Mouse (Mus musculus) monocyte, adult 5-6 weeks (primary cell): Measurements from ENCODE around the gene Atp5d. TPM values are rescaled to one million over a fixed set of nuclear protein-coding genes. Genes with fewer than 3 reads are reported as not detected.
"Not testable (repeated sequence)": the region's sequence is repeated elsewhere in the genome, so short reads cannot be mapped to it uniquely, and the experiment has no call there.

ENCODE experiments used
- ATAC-seq: fragments of 153-309, 156-312 bp; replicated peaks from 2 replicates; pipeline ENCODE4 v1.8.0; 2017; ENCODE audit warnings: mild to moderate bottlenecking; ENCODE audit not compliant: low TSS enrichment, insufficient number of reproducible peaks, severe bottlenecking, poor library complexity, low FRiP score
- total RNA-seq: library from RNA; stranded (forward); fragments of 200-1000, 200-491, 200-594 nt; gene quantifications from 3 replicates; pipeline ENCODE4 v1.2.3, GENCODE M21; 2017

Atp5d gene
- total RNA-seq, 1 experiment from 2014 or later = 29.5 TPM

DNA sequence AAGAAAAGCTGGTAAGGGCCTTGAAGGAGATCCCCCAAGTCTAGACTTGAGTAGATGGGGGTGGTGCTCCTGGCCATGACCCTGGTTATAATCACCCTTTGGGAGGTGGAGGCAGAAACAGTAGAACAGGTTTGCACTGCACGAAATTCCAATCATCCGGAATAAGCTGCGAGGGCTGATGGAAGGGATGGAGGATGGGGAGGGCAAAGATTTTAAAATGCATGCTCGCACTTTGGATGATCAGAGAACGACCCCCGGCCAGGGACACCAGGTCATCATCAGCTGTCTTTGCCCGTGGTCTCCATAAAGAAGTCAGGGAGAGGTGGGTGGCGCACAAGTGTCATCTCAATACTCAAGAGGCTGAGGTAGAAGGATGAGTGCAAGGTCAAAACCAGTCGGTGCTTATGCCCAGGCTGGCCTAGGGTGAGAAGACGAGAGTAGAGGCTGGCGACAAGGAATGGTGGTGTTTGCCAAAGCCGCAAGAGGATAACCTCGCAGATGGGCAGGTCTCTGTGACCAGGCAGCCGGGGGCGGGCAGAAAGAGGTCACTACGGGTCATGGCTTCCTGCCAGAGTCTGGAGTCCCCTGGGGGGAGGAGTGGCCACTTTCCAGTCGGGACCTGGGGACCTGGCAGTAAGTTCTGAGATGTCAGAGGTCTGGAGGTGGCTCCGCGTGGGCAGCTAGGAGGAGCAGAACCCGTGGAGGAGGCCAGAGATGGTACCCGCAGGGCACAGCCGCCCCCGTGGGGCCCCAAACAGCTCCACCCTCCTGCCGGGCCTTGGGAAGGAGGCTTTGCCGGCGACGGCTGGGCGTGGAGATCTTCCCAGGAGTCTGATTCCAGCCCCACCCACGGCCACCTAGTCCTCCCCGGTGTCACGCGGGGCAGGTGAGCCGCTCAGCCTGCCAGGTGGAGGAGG, 22.3 kb downstream of the Atp5d start:
- 0 out of 2 replicates have a peak, but pooled peaks have one; percentile 6 for ATAC-seq

DNA sequence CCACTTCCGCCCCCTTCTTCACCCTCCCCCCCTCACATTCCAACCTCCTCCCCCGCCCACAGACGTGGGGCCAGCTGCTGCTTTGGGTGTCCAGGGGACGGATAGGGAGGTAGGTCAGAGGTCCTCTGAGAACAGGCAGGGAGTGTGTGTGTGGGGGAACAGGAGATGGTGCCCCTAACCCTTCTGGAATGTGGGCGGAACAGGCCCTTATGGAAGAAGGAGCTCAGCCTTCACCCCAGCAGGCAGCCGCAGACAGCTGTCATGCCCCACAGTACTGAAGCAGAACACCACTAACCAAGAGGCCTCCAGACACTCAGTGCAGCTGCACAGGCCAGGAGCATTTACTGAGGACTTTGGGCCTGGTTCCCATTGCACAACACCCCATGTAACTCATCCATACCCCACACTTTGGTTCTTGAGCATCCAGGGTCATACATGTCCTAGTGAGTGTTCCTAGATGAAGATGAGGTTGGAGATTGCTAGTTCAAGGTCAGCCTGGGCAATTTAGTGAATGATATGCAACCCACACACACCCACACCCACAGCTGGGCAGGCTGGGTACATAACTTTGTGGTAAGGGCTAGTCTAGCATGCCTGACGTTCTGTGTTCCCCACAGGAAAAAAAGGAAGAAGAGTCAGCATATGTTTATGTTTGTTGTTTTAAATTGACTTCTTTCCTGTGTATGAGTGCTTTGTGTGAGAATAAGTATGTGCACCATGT, 23.2 kb downstream of the Atp5d start:
- ATAC-seq = no peak

DNA sequence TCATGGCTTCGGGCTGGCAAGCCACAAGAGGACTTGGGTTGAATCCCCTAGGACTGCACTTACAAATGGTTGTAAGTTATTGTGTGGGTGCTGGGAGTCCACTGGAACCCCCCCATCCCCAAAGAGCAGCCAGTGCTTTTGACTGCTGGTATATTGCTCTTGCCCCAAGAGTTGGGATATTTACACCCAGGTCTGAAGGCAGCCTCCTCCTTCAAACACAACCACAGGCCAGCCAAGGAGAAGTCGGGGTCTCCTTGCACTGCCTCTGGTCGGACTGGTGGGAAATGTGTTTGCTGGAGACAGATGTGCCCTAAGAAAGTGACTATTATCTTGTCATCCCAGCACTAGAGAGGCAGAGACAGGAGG, 23.8 kb downstream of the Atp5d start:
- ATAC-seq = no peak

DNA sequence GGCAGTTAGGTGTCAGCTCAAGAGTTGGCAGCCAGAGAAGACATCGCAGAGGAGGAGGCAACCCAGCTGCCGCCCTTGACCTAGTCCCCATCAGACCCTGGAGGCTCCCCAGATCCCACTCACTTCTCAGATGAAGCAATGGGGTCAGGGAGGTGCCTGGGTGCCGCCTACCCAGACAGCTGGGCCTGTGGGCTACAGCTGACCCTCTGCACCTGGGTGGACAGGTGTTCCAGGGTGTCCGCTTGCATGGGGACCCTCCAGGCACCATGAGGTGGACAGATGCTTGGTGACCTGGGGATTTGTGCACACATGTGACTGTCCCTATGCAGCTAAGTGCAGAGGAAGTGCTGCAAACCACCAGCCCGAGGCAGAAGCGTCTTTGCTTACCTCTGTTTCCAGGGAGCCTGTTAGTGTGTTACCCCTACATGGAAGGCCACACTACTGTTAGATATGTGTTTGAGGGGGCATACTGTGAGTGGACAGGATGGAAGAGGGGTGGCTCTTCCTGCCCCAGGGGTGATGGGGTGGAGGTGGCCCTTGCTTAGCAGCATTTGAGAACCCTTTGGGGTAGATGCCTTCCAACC, 24.4 kb downstream of the Atp5d start:
- ATAC-seq = no peak

DNA sequence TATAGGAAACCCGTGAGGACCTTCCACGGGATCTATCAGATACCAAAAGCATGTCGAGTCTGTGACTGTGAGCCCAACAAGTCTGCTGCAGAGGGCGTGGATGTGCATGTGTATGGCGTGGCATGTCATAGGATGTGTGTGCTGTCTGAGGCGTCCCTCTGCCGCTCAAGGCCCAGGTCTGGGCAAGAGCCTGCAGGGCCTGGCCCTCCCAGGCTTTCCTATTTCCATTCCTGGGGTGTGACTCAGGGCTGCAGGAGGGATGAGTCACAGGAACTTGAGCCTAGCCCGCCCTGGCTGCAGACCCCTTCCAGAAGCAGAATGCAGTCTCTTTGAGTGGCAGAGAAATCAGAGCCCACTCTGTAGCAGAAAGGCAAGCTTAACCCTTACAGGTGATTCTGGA, 25.3 kb downstream of the Atp5d start:
- ATAC-seq = no peak

DNA sequence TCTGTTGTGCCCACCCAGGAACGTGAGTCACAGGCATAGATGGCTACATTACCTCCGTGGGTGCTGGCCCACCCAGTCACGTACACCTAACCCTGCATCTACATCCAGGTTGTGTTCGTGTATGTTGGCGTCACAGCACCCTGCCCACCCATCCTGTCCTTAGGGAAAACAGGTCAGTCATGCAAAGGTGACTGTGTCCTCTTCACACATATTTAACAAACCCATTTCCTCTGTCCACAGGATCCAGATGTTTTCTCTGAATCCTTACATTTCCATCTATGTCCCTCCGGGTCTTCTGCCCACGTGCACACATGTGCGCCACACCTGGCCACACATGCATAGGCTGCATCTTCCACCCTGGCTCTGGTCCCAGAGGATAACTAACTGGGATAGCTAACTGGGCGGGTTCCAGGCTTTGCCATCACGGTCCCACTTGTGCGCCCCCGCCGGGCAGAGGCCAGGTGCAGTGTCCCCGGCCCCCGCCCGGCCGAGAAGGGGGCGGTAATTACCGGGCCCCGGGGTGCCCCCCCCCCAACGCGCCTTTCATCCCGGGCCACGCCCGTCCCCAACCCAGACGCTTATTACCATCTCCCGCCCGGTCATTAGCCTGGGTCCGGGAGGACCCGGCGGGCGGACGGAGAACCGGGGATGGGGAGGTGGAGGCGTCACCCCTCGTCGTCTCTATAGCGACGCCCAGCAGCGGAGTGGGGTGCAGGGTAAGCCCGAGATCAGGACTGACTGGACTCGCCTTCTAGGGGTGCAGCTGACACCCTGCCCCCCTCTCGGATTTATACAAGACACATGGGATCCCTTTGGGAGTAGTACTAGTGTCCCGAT, 25.9 kb downstream of the Atp5d start:
- ATAC-seq = no peak

DNA sequence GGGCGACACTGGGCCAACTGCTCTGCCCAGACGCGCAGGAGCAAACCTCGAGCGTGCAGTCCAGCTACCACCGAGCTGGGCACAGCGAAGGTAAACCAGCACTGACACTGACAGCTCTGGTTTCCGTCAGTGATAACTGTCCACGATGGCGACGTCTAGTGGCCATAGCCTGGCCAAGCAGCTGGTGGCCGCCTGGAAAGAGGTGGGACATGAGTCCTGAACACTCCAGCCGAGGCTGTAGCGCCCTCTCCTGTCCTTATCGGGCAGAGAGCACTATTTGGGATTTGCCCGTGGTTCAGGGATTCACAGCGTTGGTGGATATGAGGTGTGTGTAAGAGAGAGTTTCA, 26.5 kb downstream of the Atp5d start:
- ATAC-seq = peak; percentile 54

DNA sequence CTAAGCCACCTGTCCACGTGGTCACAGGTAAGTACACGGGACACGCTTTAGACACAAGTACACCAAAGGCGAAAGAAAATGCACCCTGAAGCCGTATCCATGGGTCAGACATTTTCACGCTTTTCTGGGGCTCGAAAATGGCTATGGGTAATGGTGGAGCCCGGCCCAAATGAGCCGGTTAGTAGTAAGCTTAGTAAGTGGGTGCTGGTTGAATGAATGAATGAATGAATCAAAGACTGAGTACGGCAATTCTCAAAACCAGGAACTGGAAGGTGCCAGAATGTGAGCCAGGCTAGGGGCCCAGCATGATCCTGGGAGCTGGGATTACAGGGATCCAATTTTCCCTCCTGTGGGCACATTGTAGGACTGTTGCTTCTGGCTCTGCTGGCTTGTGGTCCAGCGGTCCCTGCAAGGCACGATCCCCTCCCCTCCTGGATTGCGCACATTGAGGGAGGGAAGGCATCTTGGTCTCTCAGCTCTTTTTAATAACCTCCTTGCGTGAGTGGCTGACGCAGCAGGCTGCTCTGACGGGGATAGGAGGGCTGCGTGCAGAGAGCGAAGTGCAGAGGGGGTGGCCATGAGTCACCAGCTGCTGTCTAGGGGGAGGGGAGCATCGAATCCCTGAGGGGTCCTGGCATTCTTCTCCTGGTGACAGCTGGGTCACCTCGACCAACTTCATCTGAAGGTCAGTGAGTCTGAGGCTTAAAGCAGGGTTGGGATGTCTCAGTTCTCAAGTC, 27.1 kb downstream of the Atp5d start, which contains the start of gene Cirbp:
Gene Cirbp (plus strand): TSS at position 594 of the 737 bp plus-strand sequence.
- no peak for ATAC-seq

DNA sequence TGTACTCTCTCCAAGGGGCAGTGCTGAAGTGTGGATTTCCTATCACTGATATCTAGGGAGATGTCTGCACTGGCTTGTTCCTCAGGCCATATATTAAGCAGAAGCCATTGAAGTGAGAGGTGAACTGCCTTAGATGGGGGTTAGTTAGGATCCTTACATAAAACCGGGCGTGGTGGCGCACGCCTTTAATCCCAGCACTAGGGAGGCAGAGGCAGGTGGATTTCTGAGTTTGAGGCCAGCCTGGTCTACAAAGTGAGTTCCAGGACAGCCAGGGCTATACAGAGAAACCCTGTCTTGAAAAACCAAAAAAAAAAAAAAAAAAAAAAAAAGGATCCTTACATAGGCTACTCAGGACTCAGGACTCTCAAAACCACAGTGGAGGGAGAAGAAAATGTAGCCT, 27.7 kb downstream of the Atp5d start:
- not testable (repeated sequence) for ATAC-seq

DNA sequence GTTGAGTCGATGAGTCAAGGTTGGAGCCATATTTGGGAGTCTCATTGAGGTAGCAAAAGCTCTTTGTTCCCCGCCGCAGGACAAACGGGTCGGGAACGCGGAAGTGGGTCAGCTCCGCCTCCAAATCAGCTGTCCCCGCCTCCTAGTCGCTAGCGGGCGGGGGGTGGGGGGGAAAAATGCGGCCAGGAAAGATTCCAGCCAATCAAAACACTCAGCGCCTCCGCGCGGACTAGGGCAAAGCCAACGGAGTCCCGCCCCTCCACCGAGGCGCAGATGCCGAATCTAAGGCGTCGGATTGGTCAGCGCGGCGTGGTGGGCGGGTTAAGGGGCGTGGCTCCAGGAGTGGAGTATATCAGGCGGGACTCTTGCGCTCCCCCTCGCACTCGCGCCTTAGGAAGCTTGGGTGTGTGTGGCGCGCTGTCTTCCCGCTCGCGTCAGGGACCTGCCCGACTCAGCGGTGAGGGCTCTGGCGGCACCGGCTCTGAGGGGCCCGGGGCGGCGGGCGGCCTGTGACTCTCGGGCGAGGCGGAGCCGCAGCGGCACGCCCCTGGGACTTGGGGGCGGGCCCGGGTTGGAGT, 29.1 kb downstream of the Atp5d start:
- ATAC-seq = peak; percentile 63

DNA sequence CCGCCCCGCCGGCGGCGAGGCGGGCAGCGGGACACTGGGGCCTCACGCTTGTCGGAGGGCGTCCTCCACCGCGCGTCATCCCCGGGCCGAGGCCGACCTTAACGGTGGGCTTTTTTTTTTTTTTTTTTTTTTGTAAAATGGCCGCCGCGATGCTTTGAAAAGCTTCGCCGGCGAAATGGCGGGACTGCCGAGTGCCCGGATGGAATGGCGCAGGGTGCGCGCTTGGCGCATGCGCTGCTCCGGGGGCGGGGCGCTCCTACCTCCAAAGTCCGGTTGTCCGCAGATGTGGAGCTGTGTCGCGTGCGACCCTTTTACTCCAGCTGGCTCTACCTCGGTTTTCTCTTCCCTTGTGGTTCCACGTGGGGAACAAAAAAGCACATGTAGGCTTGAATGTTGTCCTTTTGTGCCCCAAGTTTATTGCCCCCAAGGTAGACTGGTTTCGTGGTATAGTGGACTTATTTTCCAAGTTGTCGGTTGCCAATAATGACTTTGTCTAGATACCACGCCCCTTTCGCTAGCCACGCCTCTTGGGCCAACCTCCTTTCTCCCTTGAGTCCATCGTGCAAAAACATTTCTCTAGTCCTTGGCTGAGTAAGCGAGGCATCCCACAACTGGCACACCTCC, 29.7 kb downstream of the Atp5d start:
- ATAC-seq = peak; percentile 3; the same call in 1 of the 2 replicates

DNA sequence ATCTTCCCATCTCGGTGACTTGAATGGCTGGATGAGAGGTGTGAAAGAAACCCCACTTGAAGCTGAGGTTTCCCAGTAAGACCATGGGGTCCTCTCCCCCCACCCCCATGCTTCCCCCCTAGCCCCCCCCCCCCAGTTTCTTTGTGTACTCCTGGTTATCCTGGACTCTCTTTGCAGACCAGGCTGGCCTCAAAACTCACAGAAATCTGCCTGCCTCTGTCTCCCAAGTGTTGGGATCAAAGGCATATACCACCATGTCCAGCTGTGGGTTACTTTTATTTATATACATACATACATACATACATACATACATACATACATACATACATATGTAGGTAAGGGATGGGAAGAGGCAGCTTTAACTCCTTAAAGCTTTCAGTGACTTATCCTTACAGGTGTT, 30.6 kb downstream of the Atp5d start:
- ATAC-seq = no peak

DNA sequence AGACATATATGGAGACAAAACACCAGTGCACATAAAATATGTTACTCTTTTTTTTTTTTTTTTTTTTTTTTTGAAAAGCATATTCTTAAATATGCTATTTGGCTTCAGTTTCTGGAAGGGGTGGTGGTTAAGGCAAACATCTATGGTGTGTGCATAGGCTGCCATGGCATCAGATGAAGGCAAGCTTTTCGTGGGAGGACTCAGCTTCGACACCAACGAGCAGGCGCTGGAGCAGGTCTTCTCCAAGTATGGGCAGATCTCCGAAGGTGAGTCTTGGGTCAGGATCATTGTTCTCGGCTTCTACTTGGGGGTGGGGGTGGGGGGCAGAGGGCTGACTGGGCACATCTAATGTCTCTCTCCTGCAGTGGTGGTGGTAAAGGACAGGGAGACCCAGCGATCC, 31.2 kb downstream of the Atp5d start:
- ATAC-seq = no peak

DNA sequence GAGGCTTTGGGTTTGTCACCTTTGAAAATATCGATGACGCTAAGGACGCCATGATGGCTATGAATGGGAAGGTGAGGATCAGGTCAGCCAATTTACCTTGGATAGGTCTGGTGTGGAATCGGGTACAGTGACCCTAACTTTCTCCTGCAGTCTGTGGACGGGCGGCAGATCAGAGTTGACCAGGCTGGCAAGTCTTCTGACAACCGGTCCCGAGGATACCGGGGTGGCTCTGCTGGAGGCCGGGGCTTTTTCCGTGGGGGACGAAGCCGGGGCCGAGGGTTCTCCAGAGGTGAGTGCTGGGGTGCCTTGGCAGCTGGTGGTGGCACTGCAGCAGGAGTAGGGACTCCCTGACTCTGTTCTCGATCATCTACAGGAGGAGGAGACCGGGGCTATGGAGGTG, 31.6 kb downstream of the Atp5d start:
- ATAC-seq = no peak

DNA sequence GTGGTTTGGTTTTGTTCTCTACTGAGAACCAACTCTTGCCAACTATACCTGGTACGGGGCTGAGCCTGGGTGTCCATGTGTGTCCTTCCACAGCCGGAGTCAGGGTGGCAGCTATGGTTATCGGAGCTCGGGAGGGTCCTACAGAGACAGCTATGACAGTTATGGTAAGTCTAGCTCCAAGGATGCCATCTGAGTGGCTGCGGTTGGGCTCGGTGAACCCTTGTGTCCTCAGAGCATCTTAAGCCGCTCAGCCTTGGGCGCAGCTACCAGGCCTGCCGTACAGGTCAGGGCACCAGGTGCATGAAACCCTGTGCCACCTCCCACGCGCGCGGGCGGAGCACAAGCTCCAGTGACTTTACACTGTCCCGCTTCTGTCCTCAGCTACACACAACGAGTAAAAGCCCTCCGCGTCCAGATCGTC, 32.2 kb downstream of the Atp5d start:
- ATAC-seq = no peak

DNA sequence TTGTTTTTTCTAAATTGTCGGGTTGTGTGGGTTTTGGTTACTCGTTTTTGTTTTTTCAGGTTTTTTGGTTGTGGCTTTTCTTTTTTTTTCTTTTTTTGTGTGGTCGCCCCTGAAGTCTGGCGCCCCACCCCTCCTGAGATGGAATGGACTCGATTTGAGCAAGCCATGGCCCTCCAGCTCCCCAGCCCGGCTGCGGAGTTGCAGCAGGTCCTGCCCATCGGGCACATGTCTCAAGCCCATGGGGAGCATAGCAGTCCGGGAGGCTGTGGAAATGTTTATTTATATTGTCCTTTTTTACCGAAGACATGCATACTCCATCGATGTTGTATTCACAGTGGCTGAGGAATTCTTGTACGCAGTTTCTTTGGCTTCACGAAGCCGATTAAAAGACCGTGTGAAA, 32.8 kb downstream of the Atp5d start:
- ATAC-seq = no peak

DNA sequence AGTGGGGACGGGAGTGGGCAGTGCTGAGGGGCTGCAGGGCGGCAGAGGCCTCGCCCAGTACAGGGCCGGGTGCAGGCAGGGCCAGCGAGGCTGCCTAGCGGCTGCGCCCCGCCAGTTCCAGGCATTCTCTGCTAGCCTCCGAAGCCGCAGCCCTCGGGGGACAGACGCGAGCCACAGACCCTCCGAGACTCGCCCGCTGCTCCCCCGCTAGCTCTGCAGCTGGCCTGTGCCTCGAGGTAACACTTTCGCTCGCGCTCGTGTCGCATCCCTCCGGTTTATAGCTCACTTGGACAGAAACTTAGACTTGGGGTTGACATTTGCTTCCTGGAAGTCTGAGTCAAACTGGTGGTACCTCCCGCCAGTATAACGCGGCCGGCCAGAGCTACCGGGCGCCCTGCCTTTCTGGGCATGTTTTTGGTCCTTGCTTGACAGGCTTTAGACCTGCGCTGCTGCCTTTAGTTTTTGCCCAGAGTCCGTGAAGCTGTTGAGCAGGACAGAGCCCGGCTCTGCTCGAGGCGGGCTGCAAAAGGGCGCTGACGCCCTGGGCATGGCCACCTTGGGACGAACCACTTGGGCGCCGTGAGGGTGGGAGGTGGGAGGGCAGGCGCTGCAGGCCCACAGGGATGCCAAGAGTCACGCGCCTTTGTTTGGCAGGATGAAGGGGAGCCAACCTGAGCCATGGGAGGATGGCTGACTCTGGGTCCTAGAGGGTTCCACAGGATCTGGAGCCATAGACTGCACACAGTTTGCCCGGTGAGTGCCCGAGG, 33.5 kb downstream of the Atp5d start:
- no peak for ATAC-seq
